Mouse (Mus musculus) forebrain, postnatal 0 days (tissue): ENCODE results near the gene Tpd52l2. TPM values are rescaled to one million over a fixed set of nuclear protein-coding genes. Genes with fewer than 3 reads are reported as not detected.

Experiments used
- ATAC-seq: fragments of 200-750 bp; cut with Nextera tagmentation; 2 replicates; pipeline ENCODE4 v1.8.0; 2017; ENCODE audit warnings: mild to moderate bottlenecking, moderate library complexity
- DNase-seq: peaks from one replicate; pipeline ENCODE4 v3.0.0-alpha.2; 2015
- H3K27ac ChIP-seq: fragments of 300-500 bp; sonication (generic); 2 replicates; pipeline ENCODE4 v1.5.1; 2014; ENCODE audit warnings: low read depth, mild to moderate bottlenecking, antibody characterized with exemption, low read length, moderate library complexity, mixed read lengths
- H3K27me3 ChIP-seq: fragments of 300-500 bp; sonication (generic); 2 replicates; pipeline ENCODE4 v1.6.1; 2014; ENCODE audit warnings: mild to moderate bottlenecking, low read length, mixed read lengths; ENCODE audit not compliant: insufficient read depth
- H3K36me3 ChIP-seq: fragments of 300-500 bp; sonication (generic); 2 replicates; pipeline ENCODE4 v1.6.1; 2014; ENCODE audit warnings: mild to moderate bottlenecking, moderate library complexity; ENCODE audit not compliant: insufficient read depth
- H3K4me1 ChIP-seq: fragments of 300-500 bp; sonication (generic); 2 replicates; pipeline ENCODE4 v1.6.1; 2014; ENCODE audit warnings: antibody characterized with exemption; ENCODE audit not compliant: insufficient read depth
- H3K4me2 ChIP-seq: fragments of 300-500 bp; sonication (generic); 2 replicates; pipeline ENCODE4 v1.6.1; 2014; ENCODE audit warnings: low read depth, mild to moderate bottlenecking, moderate library complexity
- H3K4me3 ChIP-seq: fragments of 300-500 bp; sonication (generic); 2 replicates; pipeline ENCODE4 v1.5.1; 2014; ENCODE audit warnings: low read depth, low read length, mixed read lengths
- H3K9ac ChIP-seq: fragments of 300-500 bp; sonication (generic); 2 replicates; pipeline ENCODE4 v1.6.1; 2014; ENCODE audit warnings: mild to moderate bottlenecking
- H3K9me3 ChIP-seq: fragments of 300-500 bp; sonication (generic); 2 replicates; pipeline ENCODE4 v1.6.1; 2016; ENCODE audit warnings: low read length
- CTCF ChIP-seq: sonication (generic); IDR thresholded peaks from 2 replicates; pipeline ENCODE4 v1.5.1; 2016; ENCODE audit warnings: antibody characterized with exemption, control low read depth, low read depth
- WGBS: fragments of 180-500 bp; shearing (Covaris S2); extraction: QIAGEN DNeasy Blood & Tissue Kit; methylation state at CpG from one replicate; pipeline ENCODE4 v1.1.7; 2014; 5-methylcytosine and 5-hydroxymethylcytosine counted together
- polyA plus RNA-seq: library from polyadenylated mRNA; unstranded; fragments of >200 nt; fragmentation: Nextera tagmentation; extraction: Ambion mirVana; gene quantifications from 2 replicates; pipeline ENCODE4 v1.2.1, GENCODE M21; 2015
- total RNA-seq: library from RNA; depleted of rRNA; stranded (reverse); fragments of >200 nt; gene quantifications from 2 replicates; pipeline ENCODE4 v1.2.3, GENCODE M21; 2014

Tpd52l2 gene
- total and polyA plus RNA-seq, 2 experiments from 2014 or later = 91.7 to 114 TPM

GRCm38 (mm10) chr2:181496281-181496680 lies 661 bp upstream of the Tpd52l2 start:
- H3K9ac ChIP-seq = peak overlapping the region; percentile 90
- peak overlapping the region; percentile 81 for H3K27ac ChIP-seq
- H3K4me3 ChIP-seq = peak overlapping the region; percentile 93
- DNase-seq (peak; percentile 79), ATAC-seq (peak; percentile 73)
- peaks cover 12% of the 10 kb centered on the region for H3K36me3 ChIP-seq
- no peaks in the 10 kb centered on the region for H3K27me3 ChIP-seq
- H3K9me3 ChIP-seq = no peaks in the 10 kb centered on the region
- peak; percentile 74 for TF ChIP-seq CTCF
- WGBS = 14% methylated on average over 8 of the region's 8 CpGs
- H3K4me1 ChIP-seq = peaks cover 5% of the 10 kb centered on the region; the same call in 1 of the 2 replicates
- peak overlapping the region; percentile 95 for H3K4me2 ChIP-seq

GRCm38 (mm10) chr2:181497548-181497875 lies 570 bp downstream of the Tpd52l2 start:
- H3K36me3 ChIP-seq = peaks cover 23% of the 10 kb centered on the region
- no peaks in the 10 kb centered on the region for H3K9me3 ChIP-seq
- H3K4me2 ChIP-seq = peak overlapping the region; percentile 95
- peak overlapping the region; percentile 86 for H3K27ac ChIP-seq
- H3K4me1 ChIP-seq = peaks cover 5% of the 10 kb centered on the region; the same call in 1 of the 2 replicates
- H3K27me3 ChIP-seq = no peaks in the 10 kb centered on the region
- DNase-seq (peak; percentile 34), ATAC-seq (peak; percentile 16; the same call in 1 of the 2 replicates)
- H3K4me3 ChIP-seq = peak overlapping the region; percentile 93
- WGBS = under 1% methylated on average over 12 of the region's 12 CpGs
- H3K9ac ChIP-seq = peak overlapping the region; percentile 90
- no peak for TF ChIP-seq CTCF

GRCm38 (mm10) chr2:181498644-181499043 lies 1.7 kb downstream of the Tpd52l2 start:
- no peak for DNase-seq
- no peak for TF ChIP-seq CTCF
- Histone ChIP-seq H3K27ac (no peak overlapping the region), H3K9ac (no peak overlapping the region), H3K4me2 (no peak overlapping the region), H3K36me3 (peaks cover 34% of the 10 kb centered on the region), H3K9me3 (no peaks in the 10 kb centered on the region), H3K4me3 (no peak overlapping the region), H3K4me1 (peaks cover 5% of the 10 kb centered on the region; the same call in 1 of the 2 replicates), H3K27me3 (no peaks in the 10 kb centered on the region)
- WGBS = 77% methylated on average over 4 of the region's 4 CpGs
- no peak for ATAC-seq

GRCm38 (mm10) chr2:181509191-181509590 lies 12.2 kb downstream of the Tpd52l2 start:
- DNase-seq (no peak), ATAC-seq (no peak)
- WGBS = 93% methylated on average over 2 of the region's 2 CpGs
- Histone ChIP-seq H3K4me2 (no peak overlapping the region), H3K9ac (no peak overlapping the region), H3K36me3 (peaks cover 70% of the 10 kb centered on the region), H3K27me3 (no peaks in the 10 kb centered on the region), H3K27ac (no peak overlapping the region), H3K9me3 (no peaks in the 10 kb centered on the region), H3K4me1 (no peaks in the 10 kb centered on the region), H3K4me3 (no peak overlapping the region)
- TF ChIP-seq CTCF = no peak

GRCm38 (mm10) chr2:181511231-181511630 lies 14.3 kb downstream of the Tpd52l2 start:
- 96% methylated on average over 8 of the region's 8 CpGs for WGBS
- no peak for DNase-seq
- no peak overlapping the region for H3K4me3 ChIP-seq
- H3K4me2 ChIP-seq = no peak overlapping the region
- no peaks in the 10 kb centered on the region for H3K9me3 ChIP-seq
- H3K4me1 ChIP-seq = no peaks in the 10 kb centered on the region
- H3K27me3 ChIP-seq = no peaks in the 10 kb centered on the region
- H3K27ac ChIP-seq = no peak overlapping the region
- no peak for TF ChIP-seq CTCF
- no peak for ATAC-seq
- H3K36me3 ChIP-seq = peaks cover 68% of the 10 kb centered on the region
- no peak overlapping the region for H3K9ac ChIP-seq

- Histone ChIP-seq H3K36me3 (peaks cover 19% of the 10 kb centered on the region), H3K27me3 (no peaks in the 10 kb centered on the region), H3K4me3 (peak overlapping the region; percentile 95), H3K4me1 (0 out of 2 replicates have a peak, but pooled peaks cover 22% of the 10 kb centered on the region), H3K9me3 (no peaks in the 10 kb centered on the region), H3K27ac (peak overlapping the region; percentile 98), H3K9ac (peak overlapping the region; percentile 95), H3K4me2 (peak overlapping the region; percentile 58)
- no peak for ATAC-seq
- DNase-seq = peak; percentile 16
- no peak for TF ChIP-seq CTCF
- 87% methylated on average over 3 of the region's 3 CpGs for WGBS
Observed at GRCm38 (mm10) chr2:181519201-181519600, 22.3 kb downstream of the Tpd52l2 start.

GRCm38 (mm10) chr2:181520118-181520935 lies 23.4 kb downstream of the Tpd52l2 start, which contains the start of gene Dnajc5:
Gene Dnajc5, plus strand, starts transcription at chr2:181520485.
- DNase-seq = peak; percentile 99
- Histone ChIP-seq H3K9ac (peak within 1 kb of the TSS; percentile 95), H3K36me3 (peaks cover 14% of the 10 kb centered on the region), H3K4me1 (0 out of 2 replicates have a peak, but pooled peaks cover 22% of the 10 kb centered on the region), H3K27me3 (no peaks in the 10 kb centered on the region), H3K4me2 (peak within 1 kb of the TSS; percentile 58), H3K9me3 (no peaks in the 10 kb centered on the region), H3K4me3 (peak within 1 kb of the TSS; percentile 95), H3K27ac (peak within 1 kb of the TSS; percentile 98)
- TF ChIP-seq CTCF = no peak
- ATAC-seq = peak; percentile 98
- WGBS = under 1% methylated on average over 73 of the region's 74 CpGs
